Mouse (Mus musculus) mature B cell (primary cell): ENCODE measurements at regions not wholly inside any gene's neighbourhood (a gene's known extent, or its start where the extent isn't known, plus 50 kb on each side); places are given as distances from the start of the nearest gene placed in this dataset.
"Not testable (repeated sequence)": the region's sequence is repeated elsewhere in the genome, so short reads cannot be mapped to it uniquely, and the experiment has no call there.

Source experiments
- in situ Hi-C: fragments of 300-500 bp; cut with MboI; formaldehyde crosslinking; loops from 2 replicates; pipeline ENCODE4 v1.14.3; 2019

DNA sequence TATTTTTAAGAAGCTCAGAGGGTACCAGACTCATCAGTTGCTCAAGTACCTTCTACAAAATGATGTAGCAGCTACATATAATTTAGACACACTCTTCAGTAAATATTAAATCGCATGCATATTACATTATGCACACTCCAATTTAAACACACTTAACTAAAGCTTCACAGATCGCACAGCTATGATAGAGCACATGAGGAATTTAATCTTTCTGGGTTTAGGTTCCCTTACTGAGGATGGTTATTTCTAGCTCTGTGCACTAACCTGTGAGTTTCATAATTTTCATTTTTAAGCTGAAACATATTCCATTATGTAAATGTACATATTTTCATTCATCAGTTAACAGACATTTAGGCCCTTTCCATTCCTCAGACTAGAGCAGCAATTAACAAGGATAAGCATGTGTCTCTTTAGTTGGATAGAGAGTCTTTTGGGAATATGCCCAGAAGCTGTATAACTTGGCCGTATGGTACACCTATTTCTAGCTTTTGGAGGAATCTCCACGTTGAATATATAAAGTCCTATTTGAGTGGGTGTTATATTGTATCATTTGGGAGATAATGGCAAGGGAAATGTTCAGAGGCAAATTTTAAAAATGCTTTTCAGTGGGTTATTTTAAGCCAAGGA is 694.0 kb downstream of the Trib2 start:
- in situ Hi-C loops: no loop called here

DNA sequence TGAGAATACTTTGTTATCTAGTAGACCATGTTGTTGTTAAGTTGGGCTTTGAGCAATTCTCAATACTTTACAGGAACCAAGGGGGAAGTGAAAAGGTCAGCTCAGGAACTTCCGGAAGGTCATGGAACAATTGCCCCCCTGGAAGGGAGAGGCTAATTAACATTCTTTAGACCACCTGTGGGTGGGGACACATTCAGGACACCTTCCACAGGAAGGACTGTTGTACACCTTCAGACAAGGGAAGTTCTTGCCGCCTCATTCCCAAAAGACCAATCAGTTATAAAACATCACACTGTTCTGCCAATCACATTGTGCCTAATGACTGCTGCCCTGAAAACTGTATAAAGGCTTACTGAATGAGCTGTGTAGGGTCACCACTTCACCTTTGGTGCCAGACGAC is 701.2 kb downstream of the Trib2 start:
- in situ Hi-C loops: no loop called here

DNA sequence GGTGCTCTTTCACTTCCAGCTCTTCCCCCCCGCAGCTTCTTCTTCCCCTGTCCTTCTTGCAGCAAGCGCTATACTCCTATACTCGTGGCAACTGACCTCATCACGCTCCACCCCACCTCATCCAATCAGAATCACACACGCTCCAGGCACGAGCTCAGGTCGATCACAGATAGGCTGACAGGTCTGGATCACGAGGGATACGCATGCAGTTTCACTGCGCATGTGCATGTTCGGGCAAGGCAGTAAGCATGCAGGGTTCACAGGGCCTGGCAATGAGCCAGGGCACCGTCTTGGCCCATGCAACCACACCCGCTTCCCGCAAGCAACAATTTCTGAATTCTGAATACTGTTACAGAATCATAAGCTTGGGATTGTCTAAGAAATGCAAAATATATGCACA is 701.9 kb downstream of the Trib2 start:
- in situ Hi-C loops: no loop called here

DNA sequence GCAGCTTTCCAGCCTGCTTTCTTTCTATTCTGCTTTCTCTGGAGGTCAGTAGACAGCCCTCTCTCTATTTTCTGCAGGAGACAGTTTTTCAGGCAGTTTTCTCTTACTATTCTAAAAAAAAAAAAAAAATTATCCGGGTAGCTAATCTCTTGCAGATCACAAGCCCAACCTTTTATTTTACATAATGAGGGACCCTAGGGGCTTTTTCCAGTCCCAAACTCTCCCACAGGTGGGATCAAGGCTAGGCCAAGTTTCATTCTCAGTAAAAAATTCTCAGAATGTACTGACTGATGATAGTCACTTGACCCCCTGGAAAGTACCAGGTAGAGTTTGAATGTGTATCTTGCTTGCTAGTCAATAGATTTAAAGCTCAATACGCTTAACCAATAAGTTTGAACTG is 705.7 kb downstream of the Trib2 start:
- in situ Hi-C loops: no loop called here

DNA sequence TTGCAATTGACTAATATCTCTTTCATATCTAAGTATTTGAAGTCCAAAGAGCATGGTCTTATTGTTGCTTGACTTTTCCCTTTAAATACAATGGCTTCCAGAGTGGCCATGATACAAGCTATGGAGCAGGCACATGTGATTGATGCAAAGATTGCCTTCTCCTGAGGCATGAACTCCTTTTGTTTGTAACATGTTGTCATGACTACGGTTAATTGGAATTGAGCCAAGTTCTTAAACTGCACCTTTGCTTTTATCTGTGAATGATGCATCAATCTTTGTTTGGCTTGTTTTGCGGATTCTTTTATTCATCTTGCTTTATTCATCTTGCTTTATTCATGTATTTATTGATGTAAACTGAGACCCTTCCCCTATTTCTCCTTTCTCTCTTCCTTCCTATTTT is 711.8 kb downstream of the Trib2 start:
- in situ Hi-C loops: no loop called here

DNA sequence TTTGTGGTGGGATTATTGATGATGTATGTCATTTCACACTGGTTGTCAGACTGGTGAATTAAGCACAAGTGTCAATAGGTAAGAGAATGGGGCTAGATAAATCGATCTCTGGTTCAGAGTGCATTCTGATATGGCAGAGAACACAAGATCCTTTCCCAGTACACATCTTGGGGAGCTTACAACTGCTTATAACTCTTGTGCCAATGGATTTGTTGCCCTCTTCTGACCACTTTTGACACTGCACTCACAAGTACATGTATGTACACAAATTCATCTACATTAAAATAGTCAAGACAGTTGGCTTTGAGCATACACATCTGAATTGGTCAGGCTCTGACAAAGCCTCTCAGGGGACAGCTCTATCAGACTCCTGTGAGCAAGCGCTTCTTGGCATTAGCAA is 738.1 kb downstream of the Trib2 start:
- in situ Hi-C loops: no loop called here

DNA sequence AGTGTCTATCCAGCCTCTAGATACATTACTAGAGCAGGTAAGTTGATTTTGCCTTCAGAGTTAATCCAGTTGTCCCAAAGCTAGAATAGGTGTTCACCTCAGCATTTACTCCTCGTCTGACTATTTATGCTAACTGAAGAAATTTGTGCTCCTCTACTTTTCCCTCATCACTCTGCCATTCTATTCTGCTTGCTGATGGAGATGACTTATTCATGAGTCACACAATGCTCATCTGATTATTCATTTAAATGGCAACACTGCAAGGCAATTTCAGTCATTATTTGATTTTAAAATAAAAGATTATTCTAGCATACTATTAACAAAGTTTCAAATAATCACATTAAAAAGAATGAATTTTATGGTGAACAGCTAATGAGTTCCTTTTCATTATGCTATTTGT is 752.4 kb downstream of the Trib2 start:
- in situ Hi-C loops: no loop called here

DNA sequence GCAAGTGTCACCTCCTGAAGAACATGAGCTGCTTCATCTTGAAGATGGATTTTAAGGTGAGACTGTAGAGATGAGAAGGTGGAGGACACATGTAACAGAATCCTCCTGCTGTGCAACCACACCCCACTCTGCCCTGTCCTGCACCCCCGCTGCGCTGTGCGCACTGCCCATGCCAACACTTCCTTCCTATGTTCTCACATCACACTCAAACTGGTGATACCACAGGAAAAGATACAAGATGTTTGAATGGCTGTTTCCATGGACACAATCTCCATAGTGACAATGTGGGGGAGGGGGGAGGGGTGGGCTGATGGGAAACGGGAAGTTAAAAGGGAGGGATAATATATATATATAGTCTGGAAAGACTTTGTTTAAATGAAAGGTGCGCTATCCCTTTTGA is 765.3 kb downstream of the Trib2 start:
- in situ Hi-C loops: no loop called here

DNA sequence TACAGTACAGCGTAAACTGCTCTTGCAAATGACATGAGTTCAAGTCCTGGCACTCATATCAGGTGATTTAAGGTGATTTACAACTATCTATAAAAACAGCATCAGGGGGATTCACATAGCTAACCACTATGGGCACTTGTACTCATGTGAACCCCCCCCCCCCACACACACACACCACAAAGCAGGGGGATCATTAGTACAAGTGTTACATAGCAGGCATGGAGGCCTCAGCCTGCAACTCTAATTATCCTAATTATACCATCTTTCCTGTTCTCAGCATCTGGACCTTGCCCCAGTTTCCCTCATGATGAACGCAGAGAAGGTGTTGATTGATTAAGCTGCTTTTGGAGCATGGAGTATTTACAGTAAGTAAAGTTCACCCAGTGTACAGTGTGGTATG is 773.5 kb downstream of the Trib2 start:
- in situ Hi-C loops: no loop called here

DNA sequence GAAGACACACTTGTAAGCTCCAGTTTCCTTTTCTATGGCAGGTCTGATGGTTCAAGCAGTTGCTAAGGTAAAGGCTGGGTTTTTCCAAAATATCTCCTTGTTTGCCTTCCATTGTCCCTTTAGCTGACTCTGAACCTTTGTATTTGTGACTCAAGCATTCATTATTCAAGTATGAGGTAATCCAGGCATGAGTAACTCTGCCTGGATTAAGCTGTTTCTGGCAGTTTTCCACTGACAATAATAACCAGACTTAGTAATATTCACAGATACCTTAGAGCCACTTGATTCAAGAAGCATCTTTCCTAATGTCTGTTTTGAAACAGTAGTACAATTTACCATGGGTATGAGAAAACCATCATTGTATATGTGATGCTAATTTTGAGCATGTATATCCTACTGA is 805.6 kb downstream of the Trib2 start:
- in situ Hi-C loops: no loop called here

DNA sequence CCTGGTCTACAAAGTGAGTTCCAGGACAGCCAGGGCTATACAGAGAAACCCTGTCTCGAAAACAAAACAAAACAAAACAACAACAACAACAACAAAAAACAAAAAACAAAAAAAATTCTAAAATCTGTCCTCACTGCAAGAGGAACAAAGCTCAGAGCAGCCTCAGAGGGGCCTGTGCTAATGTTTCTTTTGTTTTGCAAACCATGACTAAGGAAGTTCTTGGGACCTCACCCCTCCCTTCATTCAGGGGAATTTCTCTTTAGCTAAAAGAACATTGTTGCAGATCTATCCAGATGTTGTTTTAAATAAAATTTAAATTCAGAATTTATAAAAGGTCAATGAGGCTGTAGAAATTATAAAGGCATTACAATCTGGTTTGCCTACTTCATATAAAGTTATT is 814.3 kb downstream of the Trib2 start:
- in situ Hi-C loops: not testable (repeated sequence)
